Comparison of ENCODE assay signal across 7 mouse cellular contexts in the genomic region with DNA sequence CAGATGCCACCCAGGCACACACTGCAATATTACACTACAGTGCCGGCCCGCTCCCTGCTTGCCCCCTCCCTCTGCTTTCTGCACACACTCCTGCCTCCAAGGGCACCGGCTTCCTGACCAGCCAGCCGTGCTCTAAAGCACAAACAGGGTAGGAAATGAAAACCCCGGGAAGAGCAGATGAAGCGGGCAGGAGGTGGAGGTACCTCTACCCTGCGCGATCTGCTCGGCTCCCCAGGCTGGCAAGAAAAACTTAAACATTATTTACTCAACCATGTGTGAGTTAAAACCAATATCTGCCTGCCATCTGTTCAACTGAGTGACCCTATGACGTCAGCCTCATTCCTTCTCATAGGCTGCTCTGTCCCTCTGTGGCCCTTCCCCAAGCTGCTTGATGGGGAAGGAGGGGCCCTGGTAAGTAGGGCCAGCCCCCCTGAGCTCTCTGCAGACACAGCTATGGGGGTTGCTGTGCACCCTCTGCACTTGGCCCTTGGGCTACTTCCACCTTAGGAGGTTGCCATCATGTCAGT.
DNase-seq lines count a peak whose midpoint lies in the region; ATAC-seq and TF ChIP-seq lines count a peak whose summit lies in the region.

No protein-coding gene starts in this region.

- H3K79me2 ChIP-seq in heart, adult 2 months (replicated peaks; ENCODE audit: control insufficient read depth, insufficient read depth, low read length), result no peaks in the 10 kb centered on the region

- intact Hi-C loops in heart, adult 2 months (cut with DNase I), result no loop called here

- H3K9me3 ChIP-seq in hindbrain, embryonic 11.5 days (ENCODE audit: control insufficient read depth, low read length), result no peaks in the 10 kb centered on the region
- no peaks in the 10 kb centered on the region for H3K9me3 ChIP-seq in midbrain, embryonic 15.5 days

- no peaks in the 10 kb centered on the region for H3K36me3 ChIP-seq in hindbrain, embryonic 11.5 days (ENCODE audit: control insufficient read depth, insufficient read depth, low read length)
- no peaks in the 10 kb centered on the region for H3K36me3 ChIP-seq in midbrain, embryonic 15.5 days (replicated peaks)
- H3K36me3 ChIP-seq in heart, adult 2 months (ENCODE audit: control insufficient read depth, insufficient read depth, low read length), result no peaks in the 10 kb centered on the region

- H3K9ac ChIP-seq in hindbrain, embryonic 11.5 days (ENCODE audit: low read depth, low read length), result no peak overlapping the region
- no peak overlapping the region for H3K9ac ChIP-seq in midbrain, embryonic 15.5 days
- no peak overlapping the region for H3K9ac ChIP-seq in heart, adult 2 months (ENCODE audit: low read depth, low read length)

- no peak for TF ChIP-seq CTCF in heart, adult 2 months (IDR thresholded peaks at IDR 0.05)

- no peak for TF ChIP-seq POLR2A in heart, adult 2 months (IDR thresholded peaks at IDR 0.05; ENCODE audit: insufficient read depth, low read depth, low read length)

- H3K27me3 ChIP-seq in hindbrain, embryonic 11.5 days (ENCODE audit: control insufficient read depth, insufficient read depth, low read length), result 0 out of 2 replicates have a peak, but pooled peaks cover 2% of the 10 kb centered on the region
- no peaks in the 10 kb centered on the region for H3K27me3 ChIP-seq in midbrain, embryonic 15.5 days (replicated peaks)
- no peaks in the 10 kb centered on the region for H3K27me3 ChIP-seq in heart, adult 2 months (ENCODE audit: control insufficient read depth, insufficient read depth, low read length)

- peak overlapping the region; percentile 51; the same call in 1 of the 2 replicates for H3K27ac ChIP-seq in hindbrain, embryonic 11.5 days (ENCODE audit: low read depth, low read length)
- H3K27ac ChIP-seq in midbrain, embryonic 15.5 days, result 0 out of 2 replicates have a peak overlapping the region, but pooled peaks have one; percentile 14
- H3K27ac ChIP-seq in heart, adult 2 months, result no peak overlapping the region

- ATAC-seq in hindbrain, embryonic 11.5 days (ENCODE audit: low FRiP score), result peak; percentile 64
- peak; percentile 40; the same call in 1 of the 2 replicates for ATAC-seq in midbrain, embryonic 15.5 days (replicated peaks)
- ATAC-seq in granulocyte monocyte progenitor cell, adult 5-6 weeks (replicated peaks; ENCODE audit: poor library complexity, severe bottlenecking), result no peak

- no peak overlapping the region for H3K4me3 ChIP-seq in hindbrain, embryonic 11.5 days (ENCODE audit: low read depth, low read length)
- H3K4me3 ChIP-seq in midbrain, embryonic 15.5 days, result no peak overlapping the region
- no peak overlapping the region for H3K4me3 ChIP-seq in heart, adult 2 months

- TF ChIP-seq EP300 in heart, adult 2 months (IDR thresholded peaks at IDR 0.05; ENCODE audit: insufficient read depth, low read depth, low read length), result no peak

- DNase-seq in cerebellum, adult 11-12 months, result peak; percentile 99
- peak; percentile 93 to 94 for DNase-seq in cerebellum, postnatal 14 days
- peak; percentile 43 for DNase-seq in hindbrain, embryonic 11.5 days (ENCODE audit: low spot score)
- DNase-seq in frontal cortex, postnatal 10 days (ENCODE audit: low spot score in 2 of 2), result no peak
- DNase-seq in heart, adult 2 months, result no peak

- H3K4me1 ChIP-seq in hindbrain, embryonic 11.5 days (replicated peaks; ENCODE audit: control insufficient read depth, insufficient read depth, low read length), result peaks cover 15% of the 10 kb centered on the region
- peaks cover 52% of the 10 kb centered on the region for H3K4me1 ChIP-seq in midbrain, embryonic 15.5 days
- H3K4me1 ChIP-seq in heart, adult 2 months (ENCODE audit: control insufficient read depth, insufficient read depth, low read length), result no peaks in the 10 kb centered on the region

- 37% methylated on average over 10 of the region's 10 CpGs for WGBS in hindbrain, embryonic 11.5 days
- 34% methylated on average over 10 of the region's 10 CpGs for WGBS in midbrain, embryonic 15.5 days
- 48% methylated on average over 10 of the region's 10 CpGs for WGBS in heart, adult 2 months

- H3K4me2 ChIP-seq in hindbrain, embryonic 11.5 days (replicated peaks; ENCODE audit: low read depth, low read length), result 0 out of 2 replicates have a peak overlapping the region, but pooled peaks have one; percentile 3
- H3K4me2 ChIP-seq in midbrain, embryonic 15.5 days, result no peak overlapping the region

Comparison
In these comparisons a context has a peak if more than half of its experiments do, and no peak if none do; other contexts are left out.
1. DNase-seq: peak in cerebellum, adult 11-12 months (single experiment), cerebellum, postnatal 14 days (2 of 2) and hindbrain, embryonic 11.5 days (single experiment); none in frontal cortex, postnatal 10 days (0 of 2) and heart, adult 2 months (0 of 2).